Mouse (Mus musculus) monocyte, adult 5-6 weeks (primary cell): ENCODE results near the gene Cct6b. TPM values are rescaled to one million over a fixed set of nuclear protein-coding genes. Genes with fewer than 3 reads are reported as not detected.

Source experiments
- ATAC-seq: fragments of 153-309, 156-312 bp; replicated peaks from 2 replicates; pipeline ENCODE4 v1.8.0; 2017; ENCODE audit warnings: mild to moderate bottlenecking; ENCODE audit not compliant: low TSS enrichment, insufficient number of reproducible peaks, severe bottlenecking, poor library complexity, low FRiP score
- total RNA-seq: library from RNA; stranded (forward); fragments of 200-1000, 200-491, 200-594 nt; gene quantifications from 3 replicates; pipeline ENCODE4 v1.2.3, GENCODE M21; 2017

Gene Cct6b
- 0.29 to 0.64 TPM in 2 of 3 replicates, not detected in the other for total RNA-seq

DNA sequence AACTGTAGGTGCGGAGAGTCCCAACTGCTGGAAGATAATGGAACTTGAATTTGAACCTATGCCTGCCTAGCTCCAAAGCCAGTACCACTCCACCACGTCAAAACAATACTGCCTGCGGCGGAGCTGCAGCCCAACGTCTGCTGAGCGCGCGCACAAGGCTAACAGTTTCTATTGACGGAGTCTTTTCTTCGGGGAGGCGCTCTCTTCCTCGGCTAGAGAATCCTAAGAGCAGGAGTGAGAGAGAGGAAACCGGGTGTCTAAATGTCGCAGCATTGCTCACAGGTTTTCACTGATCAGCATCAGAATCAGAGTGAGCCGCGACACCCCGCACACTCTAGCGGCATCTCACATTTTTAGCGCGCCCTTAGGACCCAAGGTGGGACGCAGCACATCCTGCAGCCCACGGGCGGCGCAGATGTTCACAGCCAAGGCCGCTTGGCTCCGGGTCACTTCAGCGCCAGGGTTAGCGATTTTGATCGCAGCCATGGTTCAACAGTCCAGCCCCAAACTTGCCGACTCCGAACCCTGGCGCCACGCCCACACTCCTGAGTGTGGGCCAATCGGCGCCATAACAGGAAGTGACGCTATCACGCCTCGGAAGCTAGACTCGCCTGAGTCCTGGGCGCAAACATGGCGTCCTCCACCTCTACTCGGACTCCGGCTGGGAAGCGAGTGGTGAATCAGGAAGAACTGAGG, at the start of gene Cct6b, which contains the start of gene Zfp830:
Gene Cct6b (minus strand): TSS at position 580 of the 696 bp plus-strand sequence.
Gene Zfp830 (plus strand): TSS at position 604 of the 696 bp plus-strand sequence.
- peak; percentile 100 for ATAC-seq

DNA sequence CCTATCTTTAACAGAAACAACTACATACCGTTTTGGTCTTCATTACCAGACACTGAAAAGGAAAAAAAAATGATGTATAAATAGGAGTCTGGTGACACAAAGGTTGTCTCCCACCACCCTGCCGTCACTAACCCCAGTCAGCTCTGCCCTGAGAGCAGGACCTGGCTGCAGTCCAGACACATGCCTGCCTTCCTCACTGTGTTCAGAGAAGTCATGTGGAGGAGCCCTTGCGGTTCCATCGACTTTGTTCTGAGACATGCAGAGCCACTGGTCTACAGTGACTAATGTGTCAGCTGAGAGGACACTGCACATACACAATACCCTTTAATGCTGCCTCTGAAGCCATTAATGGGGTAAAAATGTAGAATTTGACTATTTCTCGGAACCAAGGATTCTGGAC, 44.4 kb upstream of the Cct6b start:
- no peak for ATAC-seq

DNA sequence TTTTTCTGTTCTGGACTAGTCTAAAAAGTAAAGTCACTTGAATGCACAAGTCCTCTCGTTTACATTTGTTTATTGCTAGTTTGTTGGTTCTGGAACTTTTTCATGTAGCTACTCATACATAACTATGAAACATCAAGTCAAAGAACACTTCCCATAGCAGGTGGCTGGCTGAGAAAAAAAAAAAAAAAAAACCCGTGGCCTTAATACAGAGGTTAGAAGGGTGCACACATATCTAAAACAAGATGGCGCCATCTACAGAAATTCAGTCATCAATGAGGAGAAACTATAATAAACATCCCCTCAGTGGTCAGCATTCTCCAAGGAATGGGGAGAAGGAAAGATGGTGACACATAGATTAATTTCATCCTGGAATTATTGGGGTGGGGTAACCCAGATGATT, 43.2 kb upstream of the Cct6b start:
- no peak for ATAC-seq

DNA sequence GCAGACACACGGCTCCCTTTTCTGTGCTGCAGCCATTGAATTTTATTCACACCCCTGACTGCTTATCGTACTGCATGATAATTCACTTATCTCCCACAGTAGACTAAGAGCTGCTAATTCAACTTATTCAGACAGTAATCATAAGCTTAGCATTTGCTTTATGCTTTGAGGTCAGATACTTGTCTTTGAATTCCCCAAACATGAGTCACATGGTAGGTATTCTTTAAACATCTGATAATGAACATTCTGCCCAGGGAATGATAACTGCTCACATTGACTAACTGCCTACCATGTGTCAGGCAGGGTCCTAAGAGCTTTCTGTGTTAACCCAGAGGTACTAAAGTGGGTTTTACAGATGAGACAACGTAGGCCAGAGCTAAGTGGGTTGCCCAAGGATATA, 42.5 kb upstream of the Cct6b start:
- no peak for ATAC-seq

DNA sequence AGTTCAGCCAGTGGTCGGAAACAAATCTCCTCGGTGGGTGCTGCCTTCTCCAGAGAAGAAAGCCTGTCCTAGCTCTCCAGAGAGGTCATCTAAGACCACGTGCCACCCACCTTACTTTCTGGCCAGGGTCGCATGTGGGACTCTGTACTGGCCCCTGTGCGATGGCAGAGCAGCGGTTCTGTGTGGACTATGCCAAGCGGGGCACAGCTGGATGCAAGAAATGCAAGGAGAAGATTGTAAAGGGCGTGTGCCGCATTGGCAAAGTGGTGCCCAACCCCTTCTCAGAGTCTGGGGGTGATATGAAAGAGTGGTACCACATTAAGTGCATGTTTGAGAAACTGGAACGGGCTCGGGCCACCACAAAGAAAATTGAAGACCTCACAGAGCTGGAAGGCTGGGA, 19.3 kb upstream of the Cct6b start:
- ATAC-seq: no peak

DNA sequence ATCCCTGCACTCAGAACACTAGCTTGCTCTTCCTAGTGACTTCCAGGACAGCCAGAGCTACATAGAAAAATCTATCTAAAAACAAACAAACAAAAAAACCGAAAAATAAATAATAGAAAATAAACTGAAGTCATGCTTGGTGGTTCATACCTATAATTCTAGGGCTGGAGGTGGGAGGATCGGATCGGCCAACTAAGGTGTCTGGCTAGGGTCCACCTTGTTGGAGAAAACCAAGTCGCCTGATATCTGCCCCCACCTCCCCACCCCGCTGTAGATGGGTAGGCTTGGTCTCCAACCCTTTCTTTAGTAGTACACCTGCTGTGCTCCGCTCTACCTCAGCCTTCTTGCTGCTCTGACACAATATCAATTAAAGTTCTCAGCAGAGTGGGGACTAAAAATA, 18.1 kb upstream of the Cct6b start:
- ATAC-seq: no peak

DNA sequence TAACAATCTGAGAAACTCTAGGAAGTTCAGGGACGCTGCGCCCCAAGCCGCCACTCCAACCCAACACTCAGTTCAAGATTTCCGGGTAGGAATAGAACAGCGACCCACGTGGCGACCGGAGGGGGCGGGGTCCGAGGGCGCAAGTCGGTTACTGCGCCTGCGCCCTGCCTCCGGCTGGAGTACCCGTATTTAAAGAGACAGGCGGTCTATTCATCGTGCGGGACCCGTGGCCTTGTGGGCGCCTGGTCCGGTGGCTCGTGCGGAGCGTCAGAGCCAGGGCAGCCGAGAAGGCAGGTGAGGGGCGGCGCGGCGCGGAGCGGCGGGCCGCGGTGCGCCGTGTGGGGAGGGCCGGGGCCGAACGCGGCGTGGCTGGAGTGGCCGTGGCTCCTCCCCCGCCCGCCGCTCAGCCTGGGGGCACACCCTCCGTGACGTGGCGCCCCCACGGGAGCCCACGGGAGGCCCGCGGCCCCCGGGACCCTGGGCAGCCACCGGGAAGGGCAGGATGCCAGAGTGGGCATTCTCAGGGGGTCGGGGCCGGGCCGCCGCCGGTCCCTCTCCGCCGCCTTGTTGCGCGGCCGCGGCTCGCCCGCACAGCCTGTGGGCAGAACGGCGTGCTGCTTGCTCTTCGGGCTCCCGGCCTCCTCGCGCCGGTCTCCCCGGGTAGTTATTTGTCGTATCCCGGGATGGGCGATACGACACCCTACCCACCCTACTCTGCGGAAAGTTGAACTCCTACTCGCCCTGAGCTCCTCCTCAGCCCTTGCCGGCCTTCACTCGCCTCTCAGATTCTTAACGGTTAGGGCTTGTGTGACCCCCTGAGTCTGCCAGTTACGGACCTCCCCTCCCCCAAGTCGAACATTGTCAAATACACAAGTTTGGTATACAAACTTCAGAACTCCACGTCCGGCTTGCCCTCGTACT, 17.1 kb upstream of the Cct6b start, which contains the start of gene Lig3:
Gene Lig3 (plus strand): TSS at position 126 of the 921 bp plus-strand sequence.
- peak; percentile 88 for ATAC-seq

DNA sequence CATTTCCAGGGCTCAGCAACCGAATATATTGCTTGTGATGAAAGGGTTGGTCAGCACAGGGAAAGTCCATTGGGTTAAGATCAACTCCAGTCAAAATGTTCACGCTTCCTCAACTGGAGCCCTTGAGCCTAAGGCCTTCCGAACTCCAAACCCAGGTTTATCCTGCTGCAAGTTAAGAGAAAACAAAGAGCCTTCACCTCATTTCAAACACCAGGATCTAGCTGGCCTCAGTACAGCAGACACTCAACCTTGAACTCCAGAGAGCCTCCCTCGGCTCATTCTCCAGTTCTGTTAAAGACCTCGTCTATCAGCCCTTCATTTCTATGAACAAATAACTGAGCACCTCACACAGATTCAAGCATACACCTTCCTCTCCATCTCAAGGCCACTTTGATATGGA, 16.0 kb upstream of the Cct6b start:
- no peak for ATAC-seq

DNA sequence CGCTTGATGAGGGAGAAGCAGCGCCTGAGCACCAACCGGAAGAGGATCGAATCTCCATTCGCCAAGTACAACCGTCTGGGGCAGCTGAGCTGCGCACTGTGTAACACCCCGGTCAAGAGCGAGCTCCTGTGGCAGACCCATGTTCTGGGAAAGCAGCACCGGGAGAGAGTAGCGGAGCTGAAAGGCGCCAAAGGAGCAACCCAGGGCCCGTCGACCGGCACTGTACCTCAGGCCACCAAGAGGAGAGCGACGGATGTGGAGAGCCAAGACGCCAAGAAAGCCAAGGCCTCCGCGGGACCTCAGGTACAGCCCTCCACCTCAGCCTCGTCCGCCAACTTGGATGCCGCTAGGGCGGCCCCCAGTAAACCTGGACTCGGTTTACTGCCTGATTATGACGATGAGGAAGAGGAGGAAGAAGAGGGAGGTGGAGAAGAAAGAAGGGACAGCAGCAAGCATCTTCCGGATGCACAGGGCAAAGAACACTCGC, 360 bp upstream of the Cct6b start:
- peak; percentile 10; the same call in 1 of the 2 replicates for ATAC-seq

DNA sequence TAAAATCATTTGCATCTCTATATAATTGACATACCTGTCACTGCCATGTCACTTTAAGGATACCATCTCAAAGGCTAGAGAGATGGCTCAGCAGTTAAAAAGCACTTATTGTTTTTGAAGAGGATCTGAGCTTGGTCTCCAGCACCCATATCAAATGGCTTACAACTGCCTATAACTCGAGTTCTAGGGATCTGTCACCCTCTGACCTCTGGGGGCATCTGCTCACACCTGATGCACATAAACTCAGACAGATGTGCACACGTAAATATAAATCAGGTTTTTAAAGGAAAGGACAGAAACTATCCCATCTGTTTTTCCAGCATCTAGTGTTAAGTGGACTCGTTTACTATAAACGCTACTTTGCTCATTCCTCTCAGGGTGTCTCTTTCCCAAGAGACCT, 860 bp downstream of the Cct6b start:
- ATAC-seq: no peak

DNA sequence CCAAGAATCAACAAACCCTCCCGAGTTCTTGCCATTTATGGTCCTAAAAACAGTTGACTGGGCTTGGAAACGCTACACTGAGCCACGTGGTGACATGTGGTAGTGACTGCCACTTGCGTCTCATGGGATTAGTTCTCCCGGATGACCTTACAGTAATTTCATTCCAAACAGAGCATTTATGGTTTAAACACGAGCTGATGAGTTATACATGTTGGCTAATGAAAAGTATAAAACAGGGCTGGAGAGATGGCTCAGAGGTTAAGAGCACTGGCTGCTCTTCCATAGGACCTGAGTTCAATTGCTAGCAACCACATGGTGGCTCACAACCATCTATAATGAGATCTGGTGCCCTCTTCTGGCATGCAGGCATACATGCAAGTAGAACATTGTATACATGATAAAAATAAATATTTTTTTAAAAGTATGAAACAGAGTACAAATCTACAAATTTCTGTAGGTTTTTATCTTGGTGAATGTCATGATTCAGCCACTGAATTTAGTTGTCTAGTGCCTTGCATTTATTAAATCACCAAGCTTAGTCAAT, 1.8 kb downstream of the Cct6b start:
- ATAC-seq: no peak

DNA sequence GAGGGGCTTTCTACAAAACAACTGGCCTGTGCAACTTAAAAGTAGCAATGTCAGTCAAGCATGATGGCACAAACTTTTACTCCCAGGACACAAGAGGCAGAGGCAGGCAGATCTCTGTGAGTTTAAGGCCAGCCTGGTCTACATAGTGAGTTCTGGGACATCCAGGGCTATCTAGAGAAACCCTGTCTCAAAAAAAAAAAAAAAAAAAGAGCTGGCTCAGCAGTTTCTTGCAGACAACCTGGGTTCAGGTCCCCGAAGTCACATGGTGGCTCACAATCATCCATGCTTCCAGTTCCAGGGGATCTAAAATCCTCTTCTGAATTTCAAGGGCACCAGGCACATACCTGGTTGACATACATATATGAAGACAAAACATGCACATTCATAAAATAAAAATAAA, 8.2 kb downstream of the Cct6b start:
- no peak for ATAC-seq

DNA sequence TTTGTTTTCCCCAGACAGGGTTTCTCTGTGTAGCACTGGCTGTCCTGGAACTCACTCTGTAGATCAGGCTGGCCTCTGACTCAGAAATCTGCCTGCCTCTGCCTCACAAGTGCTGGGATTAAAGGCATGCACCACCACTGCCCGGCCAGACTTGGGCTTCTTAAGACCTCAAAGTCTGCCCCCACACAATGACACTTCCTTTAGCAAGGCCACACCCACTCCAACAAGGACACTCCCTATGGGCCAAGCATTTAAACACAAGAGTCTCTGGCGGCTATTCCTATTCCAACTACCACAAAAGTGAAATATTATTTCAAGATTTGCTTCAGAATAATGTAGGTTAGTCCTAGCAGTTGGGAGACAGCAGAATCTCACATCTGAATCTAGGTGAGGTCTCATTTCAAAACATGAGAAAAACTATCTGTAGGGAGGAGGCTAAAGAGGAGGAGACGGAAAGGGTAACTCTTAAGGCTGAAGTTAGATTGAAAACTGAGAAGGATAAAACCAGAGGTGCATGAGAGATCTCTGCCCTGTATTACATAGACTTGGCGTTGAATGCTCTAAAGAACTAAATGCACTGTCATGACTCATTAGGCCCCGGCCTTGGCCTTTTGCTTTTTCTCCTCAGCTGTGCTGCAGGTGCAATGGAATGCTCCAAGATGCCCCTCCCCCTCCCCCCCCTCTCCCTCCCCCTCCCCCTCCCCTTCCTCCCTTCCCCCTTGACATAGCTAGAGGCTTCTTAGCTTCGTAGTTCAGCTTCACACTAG, 11.6 kb downstream of the Cct6b start:
- no peak for ATAC-seq

DNA sequence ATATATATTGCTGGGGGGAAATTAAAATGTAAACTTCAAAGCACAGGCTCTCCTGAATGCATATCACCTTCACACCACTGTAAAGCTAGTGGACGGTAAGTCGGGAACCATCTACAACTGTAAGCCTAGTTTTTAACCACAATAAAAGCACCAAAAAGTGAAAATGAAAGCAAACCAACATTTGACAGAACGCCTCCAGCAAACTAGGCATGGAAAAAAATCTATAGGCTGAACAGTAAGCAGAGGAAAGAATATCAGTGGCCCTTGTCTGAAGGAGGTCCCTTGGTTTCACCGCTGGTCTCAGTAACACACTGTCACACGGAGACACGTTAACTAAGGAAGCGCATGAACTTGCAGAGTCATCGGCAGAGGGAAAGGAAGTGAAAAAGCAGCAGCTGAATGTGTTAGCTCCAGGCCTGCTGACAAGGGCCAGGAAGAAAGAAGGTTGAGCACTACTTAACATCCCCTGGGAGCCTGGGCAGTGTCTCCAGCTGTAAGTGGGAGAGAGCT, 17.2 kb downstream of the Cct6b start:
- ATAC-seq: peak; percentile 74

DNA sequence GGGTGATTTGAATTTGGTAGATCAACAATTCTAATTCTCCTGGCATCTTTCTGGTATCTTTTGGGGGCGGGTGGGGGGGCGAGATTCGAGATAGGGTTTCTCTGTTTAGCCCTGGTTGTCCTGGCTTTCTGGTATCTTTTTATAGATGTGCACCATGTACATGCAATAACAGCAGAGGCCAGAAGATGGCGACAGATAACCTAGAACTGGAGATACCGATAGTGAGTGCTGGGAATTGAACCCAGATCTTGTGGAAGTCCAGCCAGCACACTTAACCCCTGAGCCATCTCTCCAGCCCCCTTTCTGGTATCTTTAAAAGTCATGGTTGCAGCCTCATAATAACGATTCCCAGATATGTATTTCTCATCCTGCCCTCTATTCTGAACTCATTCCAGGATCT, 18.0 kb downstream of the Cct6b start:
- peak; percentile 84 for ATAC-seq

DNA sequence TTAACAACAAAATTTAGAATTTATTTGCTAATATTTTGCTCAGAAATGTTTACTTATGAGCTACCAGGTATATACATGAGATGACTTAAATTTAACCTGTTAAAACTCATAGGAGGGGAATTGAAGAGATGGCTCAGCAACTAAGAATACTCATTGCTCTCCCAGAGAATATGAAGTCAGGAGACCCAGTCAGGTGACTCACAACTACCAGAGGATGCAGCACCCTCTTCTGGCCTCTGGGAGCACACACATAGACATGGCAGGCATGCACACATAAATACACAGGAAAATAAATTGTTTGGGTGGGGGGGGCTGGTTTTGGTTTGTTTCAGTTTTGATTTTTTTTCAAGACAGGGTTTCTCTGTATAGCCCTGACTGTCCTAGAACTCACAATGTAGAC, 25.1 kb downstream of the Cct6b start:
- no peak for ATAC-seq

DNA sequence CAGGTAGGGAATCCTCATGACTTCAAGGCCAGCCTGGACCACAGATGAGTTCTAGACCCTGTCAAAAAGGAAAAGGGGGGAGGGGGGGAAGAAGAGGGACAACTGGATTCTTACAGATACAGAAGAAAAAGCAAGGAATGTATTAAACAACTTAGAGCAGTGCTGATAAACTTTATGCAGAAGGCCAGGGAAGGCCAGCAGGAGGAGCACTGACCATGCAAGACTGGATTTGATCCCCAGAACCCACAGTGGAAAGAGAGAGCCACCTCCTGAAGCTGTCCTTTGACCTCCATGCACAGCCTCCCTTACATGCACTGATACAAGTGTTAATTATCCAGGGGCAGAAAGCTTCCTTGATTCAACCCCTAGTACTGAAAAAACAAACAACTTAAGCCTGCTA, 29.9 kb downstream of the Cct6b start:
- ATAC-seq: no peak

DNA sequence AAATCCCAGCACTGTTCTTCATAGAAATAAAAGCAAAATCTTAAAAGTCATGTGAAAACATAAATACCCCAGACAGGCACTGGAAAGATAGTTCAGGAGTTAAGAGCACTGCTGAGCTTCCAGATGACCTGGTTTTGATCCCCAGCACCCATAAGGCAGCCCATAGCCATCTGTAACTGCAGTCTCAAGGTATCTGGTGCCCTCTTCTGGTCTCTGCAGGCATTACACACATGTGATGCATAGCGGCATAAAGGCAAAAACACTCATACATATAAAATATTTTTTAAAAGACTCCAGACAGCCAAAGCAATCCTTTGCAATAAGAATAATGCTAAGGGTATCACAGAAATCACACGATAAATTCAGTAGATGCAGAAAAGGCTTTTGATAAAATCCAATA, 37.3 kb downstream of the Cct6b start:
- no peak for ATAC-seq
